Mouse (Mus musculus) layer of hippocampus, adult 6 months (tissue): ENCODE measurements around the gene Gm10803. TPM values are rescaled to one million over a fixed set of nuclear protein-coding genes. Genes with fewer than 3 reads are reported as not detected.

Experiments used
- long read RNA-seq, 2 experiments: library from polyadenylated mRNA; unstranded; transcript quantifications; one replicate each; pipeline ENCODE4 v2.0.0; 2019 to 2020
- polyA plus RNA-seq: library from polyadenylated mRNA; unstranded; fragments of <200 nt; fragmentation: Nextera tagmentation; gene quantifications from 2 replicates; pipeline ENCODE4 v1.2.3, GENCODE M21; 2021

The Gm10803 gene
- not detected in 2 replicates for polyA plus RNA-seq
- long read RNA-seq, experiment 1 = 0 reads
- long read RNA-seq, experiment 2 = 0 reads

DNA sequence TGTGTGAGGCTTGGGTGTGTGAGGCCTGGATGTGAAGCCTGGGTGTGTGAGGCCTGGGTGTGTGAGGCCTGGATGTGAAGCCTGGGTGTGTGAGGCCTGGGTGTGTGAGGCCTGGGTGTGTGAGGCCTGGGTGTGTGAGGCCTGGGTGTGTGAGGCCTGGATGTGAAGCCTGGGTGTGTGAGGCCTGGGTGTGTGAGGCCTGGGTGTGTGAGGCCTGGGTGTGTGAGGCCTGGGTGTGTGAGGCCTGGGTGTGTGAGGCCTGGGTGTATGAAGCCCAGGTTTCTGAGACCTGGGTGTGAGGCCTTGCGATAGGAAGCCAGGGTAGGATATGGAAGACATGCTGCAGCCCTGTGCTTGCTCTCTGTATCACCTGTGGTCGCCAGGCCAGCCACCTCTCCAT, at the start of gene Gm10803:
TSS of gene Gm10803 (plus strand) at position 301 of the 400 bp plus-strand sequence.

Other genes starting within 250 kb of the Gm10803 start
- 17.1 and 19.9 TPM in 2 replicates for gene Tspan18, start 226.1 kb upstream of the Gm10803 start, polyA plus RNA-seq
- gene Cd82, start 97.4 kb upstream of the Gm10803 start, polyA plus RNA-seq = 32.4 and 46.6 TPM in 2 replicates
- gene Alx4, start 81.8 kb downstream of the Gm10803 start, polyA plus RNA-seq = 0.08 and 0.25 TPM in 2 replicates